Mouse (Mus musculus): ENCODE measurements at regions not wholly inside any gene's neighbourhood (a gene's known extent, or its start where the extent isn't known, plus 50 kb on each side); places are given as distances from the start of the nearest gene placed in this dataset.

DNA sequence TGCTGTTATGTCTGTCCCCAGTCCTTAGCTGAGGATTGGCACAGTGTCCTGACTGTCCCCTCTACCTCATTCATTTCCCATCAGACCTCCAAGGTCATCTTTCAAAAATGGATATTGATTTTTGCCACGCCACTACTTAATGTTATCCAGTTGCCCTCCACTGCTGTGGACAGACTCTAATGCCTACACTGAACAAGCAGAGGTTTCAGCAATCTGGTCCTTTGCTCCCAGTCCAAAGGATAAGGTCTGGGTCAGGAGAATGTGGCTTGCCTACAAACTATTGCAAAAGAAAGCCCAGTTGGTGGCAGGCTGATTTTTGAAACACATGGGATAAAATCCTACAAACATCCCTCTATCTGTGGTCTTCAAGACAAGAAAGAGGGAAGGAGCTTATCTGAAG is 280.0 kb upstream of the Veph1 start:
- TF ChIP-seq CTCF (IDR thresholded peaks at IDR 0.05; ENCODE audit: insufficient read depth, low read depth, low read length) (no peak), POLR2A (IDR thresholded peaks at IDR 0.05; ENCODE audit: insufficient read depth, low read depth, low read length) (no peak)
